Mouse (Mus musculus) lung, postnatal 0 days (tissue): ENCODE data around the gene Nsun5.

Source experiments
- CTCF ChIP-seq: IDR thresholded peaks from 2 replicates; pipeline ENCODE4 v1.5.1; 2016; ENCODE audit warnings: antibody characterized with exemption, mild to moderate bottlenecking
- EP300 ChIP-seq: IDR thresholded peaks from 2 replicates; pipeline ENCODE4 v1.6.1; 2016; ENCODE audit warnings: antibody characterized with exemption, mild to moderate bottlenecking, control low read depth

- no peak for TF ChIP-seq EP300
- TF ChIP-seq CTCF: peak; percentile 57
Observed at GRCm38 (mm10) chr5:135367841-135368240, 1.9 kb upstream of the Nsun5 start.
